Mouse (Mus musculus): ENCODE results near the gene Cst9.

- TF ChIP-seq POLR2A (IDR thresholded peaks at IDR 0.05; ENCODE audit: borderline replicate concordance, extremely low read depth, insufficient read depth, insufficient read length, poor library complexity, severe bottlenecking) = no peak
- no peak for TF ChIP-seq CTCF (IDR thresholded peaks at IDR 0.05; ENCODE audit: borderline replicate concordance, extremely low read depth, insufficient read depth, insufficient read length)
Observed at GRCm38 (mm10) chr2:148806696-148807095, 28.3 kb upstream of the Cst9 start.

Data from brain, embryonic 14.5 days (tissue).